Mouse (Mus musculus) left cerebral cortex, adult 11 months (tissue): ENCODE measurements around the gene Pigw.
"Not testable (repeated sequence)": the region's sequence is repeated elsewhere in the genome, so short reads cannot be mapped to it uniquely, and the experiment has no call there.

Experiments used
- DNase-seq: peaks from one replicate; pipeline ENCODE4 v3.0.0; 2022; ENCODE audit warnings: low spot score

The Pigw gene

GRCm38 (mm10) chr11:84879007-84879771 is 896 bp downstream of the Pigw start:
- DNase-seq: no peak

GRCm38 (mm10) chr11:84876020-84876419 is 4.1 kb downstream of the Pigw start:
- DNase-seq: not testable (repeated sequence)

GRCm38 (mm10) chr11:84873042-84873833 is 6.8 kb downstream of the Pigw start:
- DNase-seq: no peak

- no peak for DNase-seq
These were observed 8.5 kb downstream of the Pigw start for GRCm38 (mm10) chr11:84871548-84872069.

- DNase-seq: no peak
These were observed 9.0 kb downstream of the Pigw start for GRCm38 (mm10) chr11:84871046-84871445.

- peak; percentile 84 for DNase-seq
These were observed 9.6 kb downstream of the Pigw start, which contains the start of gene Ggnbp2 for GRCm38 (mm10) chr11:84870337-84871043. Ggnbp2 (minus strand) TSS chr11:84870817.

- peak; percentile 89 for DNase-seq
These were observed 10.4 kb downstream of the Pigw start for GRCm38 (mm10) chr11:84869537-84870232.

- no peak for DNase-seq
These were observed 11.3 kb downstream of the Pigw start for GRCm38 (mm10) chr11:84868786-84869259.

- DNase-seq: no peak
These were observed 12.5 kb downstream of the Pigw start for GRCm38 (mm10) chr11:84867586-84867985.

- DNase-seq: no peak
These were observed 14.8 kb downstream of the Pigw start for GRCm38 (mm10) chr11:84865268-84865667.

- DNase-seq: no peak
These were observed 24.8 kb downstream of the Pigw start for GRCm38 (mm10) chr11:84855285-84855684.

- no peak for DNase-seq
These were observed 32.5 kb downstream of the Pigw start for GRCm38 (mm10) chr11:84847475-84848090.

- no peak for DNase-seq
These were observed 33.2 kb downstream of the Pigw start for GRCm38 (mm10) chr11:84846741-84847474.

GRCm38 (mm10) chr11:84839330-84839729 is 40.8 kb downstream of the Pigw start:
- no peak for DNase-seq

- not testable (repeated sequence) for DNase-seq
These were observed 50.6 kb downstream of the Pigw start for GRCm38 (mm10) chr11:84829495-84829894.

GRCm38 (mm10) chr11:84828516-84829399 is 51.3 kb downstream of the Pigw start, which contains the start of gene Dhrs11:
Dhrs11 (minus strand) TSS chr11:84828994.
- peak; percentile 79 for DNase-seq

GRCm38 (mm10) chr11:84827901-84828503 is 52.1 kb downstream of the Pigw start:
- no peak for DNase-seq

GRCm38 (mm10) chr11:84827492-84827891 is 52.6 kb downstream of the Pigw start:
- no peak for DNase-seq
